Mouse (Mus musculus) forebrain, embryonic 11.5 days (tissue): Measurements from ENCODE around the gene Msi1. TPM values are rescaled to one million over a fixed set of nuclear protein-coding genes. Genes with fewer than 3 reads are reported as not detected.
A peak's percentile ranks its signal among the peaks of the same experiment; 100 is the strongest.

ENCODE experiments used
- ATAC-seq: fragments of 200-750 bp; cut with Nextera tagmentation; replicated peaks from 2 replicates; pipeline ENCODE4 v1.8.0; 2017; ENCODE audit warnings: moderate TSS enrichment; ENCODE audit not compliant: low FRiP score
- DNase-seq: peaks from one replicate; pipeline ENCODE4 v3.0.0-alpha.2; 2017; ENCODE audit warnings: low spot score
- H3K27ac ChIP-seq: fragments of 300-500 bp; sonication (generic); 2 replicates; pipeline ENCODE4 v1.5.1; 2014; ENCODE audit warnings: low read depth, low read length
- H3K27me3 ChIP-seq: fragments of 300-500 bp; sonication (generic); 2 replicates; pipeline ENCODE4 v1.6.1; 2014; ENCODE audit warnings: mild to moderate bottlenecking, low read length, mixed read lengths; ENCODE audit not compliant: control insufficient read depth, insufficient read depth
- H3K36me3 ChIP-seq: fragments of 300-500 bp; sonication (generic); 2 replicates; pipeline ENCODE4 v1.6.1; 2014; ENCODE audit warnings: mild to moderate bottlenecking, low read length, moderate library complexity, mixed read lengths; ENCODE audit not compliant: control insufficient read depth, insufficient read depth
- H3K4me1 ChIP-seq: fragments of 300-500 bp; sonication (generic); replicated peaks from 2 replicates; pipeline ENCODE4 v1.6.1; 2014; ENCODE audit warnings: low read length, mixed read lengths; ENCODE audit not compliant: control insufficient read depth, insufficient read depth
- H3K4me2 ChIP-seq: fragments of 300-500 bp; sonication (generic); 2 replicates; pipeline ENCODE4 v1.6.1; 2014; ENCODE audit warnings: low read depth, mild to moderate bottlenecking, low read length, moderate library complexity, mixed read lengths; ENCODE audit not compliant: severe bottlenecking
- H3K4me3 ChIP-seq: fragments of 300-500 bp; sonication (generic); 2 replicates; pipeline ENCODE4 v1.5.1; 2014; ENCODE audit warnings: low read depth, low read length
- H3K9ac ChIP-seq: fragments of 300-500 bp; sonication (generic); 2 replicates; pipeline ENCODE4 v1.6.1; 2014; ENCODE audit warnings: low read length
- H3K9me3 ChIP-seq: fragments of 300-500 bp; sonication (generic); 2 replicates; pipeline ENCODE4 v1.6.1; 2016; ENCODE audit warnings: low read length, mixed read lengths; ENCODE audit not compliant: control insufficient read depth
- WGBS: fragments of 180-500 bp; shearing (Covaris S2); extraction: QIAGEN DNeasy Blood & Tissue Kit; methylation state at CpG from one replicate; pipeline ENCODE4 v1.1.7; 2014; 5-methylcytosine and 5-hydroxymethylcytosine counted together
- polyA plus RNA-seq: library from polyadenylated mRNA; unstranded; fragments of >200 nt; fragmentation: Nextera tagmentation; extraction: Ambion mirVana; gene quantifications from 2 replicates; pipeline ENCODE4 v1.2.1, GENCODE M21; 2014

Gene Msi1
- polyA plus RNA-seq, result 202 and 219 TPM in 2 replicates

- Histone ChIP-seq H3K9me3 (no peaks in the 10 kb centered on the region), H3K36me3 (peaks cover 7% of the 10 kb centered on the region; the same call in 1 of the 2 replicates), H3K4me1 (peaks cover 33% of the 10 kb centered on the region), H3K9ac (peak within 1 kb of the TSS; percentile 100), H3K4me3 (peak within 1 kb of the TSS; percentile 100), H3K27ac (peak within 1 kb of the TSS; percentile 100), H3K27me3 (no peaks in the 10 kb centered on the region), H3K4me2 (peak within 1 kb of the TSS; percentile 89)
- 0% methylated on average over 25 of the region's 117 CpGs for WGBS
- DNase-seq (peak; percentile 89), ATAC-seq (peak; percentile 84)
Observed at GRCm38 (mm10) chr5:115429359-115430186, at the start of gene Msi1. TSS of gene Msi1 (plus strand) at chr5:115429599.

DNA sequence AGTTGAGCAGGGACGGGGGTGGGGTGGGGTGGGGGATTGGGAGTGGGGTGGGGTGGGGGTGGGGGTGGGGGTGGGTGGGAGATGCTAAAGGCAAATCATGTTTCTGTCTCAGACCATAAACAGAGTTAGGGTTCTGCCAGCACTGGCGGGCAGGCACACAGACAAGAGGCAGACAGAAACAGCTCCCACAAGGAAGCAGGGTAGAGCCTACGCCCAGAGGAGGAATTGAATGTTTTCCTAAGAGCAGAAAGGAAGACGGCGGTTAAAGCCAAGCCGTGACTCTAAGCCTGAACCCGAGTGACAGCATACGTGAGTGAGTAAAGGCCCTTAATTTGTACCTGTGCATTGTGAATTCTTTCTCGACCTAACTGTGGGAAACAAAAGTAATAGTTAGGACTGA is 37.5 kb upstream of the Msi1 start:
- no peak overlapping the region for H3K27ac ChIP-seq
- H3K9me3 ChIP-seq, result no peaks in the 10 kb centered on the region
- peaks cover 15% of the 10 kb centered on the region for H3K4me1 ChIP-seq
- ATAC-seq (no peak), DNase-seq (no peak)
- no peak overlapping the region for H3K4me2 ChIP-seq
- no peaks in the 10 kb centered on the region for H3K27me3 ChIP-seq
- H3K9ac ChIP-seq, result no peak overlapping the region; the same call in 1 of the 2 replicates
- H3K36me3 ChIP-seq, result no peaks in the 10 kb centered on the region
- H3K4me3 ChIP-seq, result no peak overlapping the region
- WGBS, result 35% methylated on average over 9 of the region's 9 CpGs

DNA sequence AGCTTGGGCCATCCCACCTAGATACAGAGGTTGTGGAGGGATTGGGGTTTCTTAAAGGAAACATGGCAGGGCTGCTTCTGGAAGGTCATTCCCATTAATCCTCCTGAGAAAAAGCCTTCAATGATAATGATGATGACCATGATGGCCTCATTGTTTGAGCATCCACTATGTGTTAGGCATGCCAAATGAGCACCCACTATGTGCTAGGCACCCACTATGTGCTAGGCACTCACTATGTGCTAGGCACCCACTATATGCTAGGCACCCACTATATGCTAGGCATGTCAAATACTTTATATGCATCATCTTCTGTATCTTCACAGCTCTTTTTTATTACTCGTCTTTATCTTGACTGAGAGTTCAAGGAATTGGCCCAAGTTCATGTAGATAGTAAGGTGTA is 36.4 kb upstream of the Msi1 start:
- H3K27me3 ChIP-seq, result no peaks in the 10 kb centered on the region
- no peak overlapping the region for H3K9ac ChIP-seq
- H3K36me3 ChIP-seq, result no peaks in the 10 kb centered on the region
- H3K4me3 ChIP-seq, result no peak overlapping the region
- ATAC-seq, result no peak
- H3K4me2 ChIP-seq, result no peak overlapping the region
- no peaks in the 10 kb centered on the region for H3K9me3 ChIP-seq
- DNase-seq, result no peak
- H3K27ac ChIP-seq, result no peak overlapping the region
- WGBS, result 94% methylated on average over 1 of the region's 1 CpGs
- peaks cover 23% of the 10 kb centered on the region for H3K4me1 ChIP-seq

GRCm38 (mm10) chr5:115394223-115394622 is 35.2 kb upstream of the Msi1 start:
- Histone ChIP-seq H3K36me3 (no peaks in the 10 kb centered on the region), H3K4me2 (peak overlapping the region; percentile 26; the same call in 1 of the 2 replicates), H3K9ac (peak overlapping the region; percentile 43), H3K27me3 (no peaks in the 10 kb centered on the region), H3K4me3 (no peak overlapping the region), H3K4me1 (peaks cover 31% of the 10 kb centered on the region), H3K9me3 (no peaks in the 10 kb centered on the region), H3K27ac (peak overlapping the region; percentile 78)
- DNase-seq (peak; percentile 67), ATAC-seq (peak; percentile 45)
- 2% methylated on average over 8 of the region's 8 CpGs for WGBS

DNA sequence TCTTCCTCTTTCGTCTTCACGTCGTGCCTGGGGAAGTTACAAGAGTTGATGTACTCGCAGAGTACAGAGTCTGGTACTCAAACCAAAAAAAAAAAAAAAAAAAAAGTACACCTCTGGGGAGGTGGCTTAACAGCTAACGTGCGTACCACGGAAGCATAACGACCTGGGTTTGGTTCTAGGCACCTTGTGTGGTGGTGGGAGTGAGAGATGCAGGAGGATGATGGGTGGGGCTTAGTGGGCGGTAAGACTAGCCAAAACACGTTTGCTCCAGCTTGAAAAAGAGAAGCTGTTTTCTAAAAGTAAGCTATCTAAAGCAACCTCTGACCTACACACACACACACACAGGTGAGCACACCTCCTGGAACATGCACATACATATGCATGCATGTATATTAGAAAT is 34.6 kb upstream of the Msi1 start:
- Histone ChIP-seq H3K9me3 (no peaks in the 10 kb centered on the region), H3K4me3 (no peak overlapping the region), H3K9ac (peak overlapping the region; percentile 43), H3K27me3 (no peaks in the 10 kb centered on the region), H3K27ac (peak overlapping the region; percentile 78), H3K4me1 (peaks cover 31% of the 10 kb centered on the region), H3K36me3 (no peaks in the 10 kb centered on the region), H3K4me2 (peak overlapping the region; percentile 26; the same call in 1 of the 2 replicates)
- no peak for DNase-seq
- ATAC-seq, result no peak
- WGBS, result 22% methylated on average over 10 of the region's 10 CpGs

- H3K4me2 ChIP-seq, result no peak overlapping the region
- no peak overlapping the region for H3K9ac ChIP-seq
- H3K4me3 ChIP-seq, result no peak overlapping the region
- H3K4me1 ChIP-seq, result peaks cover 33% of the 10 kb centered on the region
- DNase-seq, result no peak
- no peaks in the 10 kb centered on the region for H3K9me3 ChIP-seq
- ATAC-seq, result no peak
- H3K27me3 ChIP-seq, result no peaks in the 10 kb centered on the region
- H3K27ac ChIP-seq, result peak overlapping the region; percentile 97; the same call in 1 of the 2 replicates
- WGBS, result 74% methylated on average over 11 of the region's 11 CpGs
- no peaks in the 10 kb centered on the region for H3K36me3 ChIP-seq
Observed at GRCm38 (mm10) chr5:115396654-115397053, 32.7 kb upstream of the Msi1 start.

DNA sequence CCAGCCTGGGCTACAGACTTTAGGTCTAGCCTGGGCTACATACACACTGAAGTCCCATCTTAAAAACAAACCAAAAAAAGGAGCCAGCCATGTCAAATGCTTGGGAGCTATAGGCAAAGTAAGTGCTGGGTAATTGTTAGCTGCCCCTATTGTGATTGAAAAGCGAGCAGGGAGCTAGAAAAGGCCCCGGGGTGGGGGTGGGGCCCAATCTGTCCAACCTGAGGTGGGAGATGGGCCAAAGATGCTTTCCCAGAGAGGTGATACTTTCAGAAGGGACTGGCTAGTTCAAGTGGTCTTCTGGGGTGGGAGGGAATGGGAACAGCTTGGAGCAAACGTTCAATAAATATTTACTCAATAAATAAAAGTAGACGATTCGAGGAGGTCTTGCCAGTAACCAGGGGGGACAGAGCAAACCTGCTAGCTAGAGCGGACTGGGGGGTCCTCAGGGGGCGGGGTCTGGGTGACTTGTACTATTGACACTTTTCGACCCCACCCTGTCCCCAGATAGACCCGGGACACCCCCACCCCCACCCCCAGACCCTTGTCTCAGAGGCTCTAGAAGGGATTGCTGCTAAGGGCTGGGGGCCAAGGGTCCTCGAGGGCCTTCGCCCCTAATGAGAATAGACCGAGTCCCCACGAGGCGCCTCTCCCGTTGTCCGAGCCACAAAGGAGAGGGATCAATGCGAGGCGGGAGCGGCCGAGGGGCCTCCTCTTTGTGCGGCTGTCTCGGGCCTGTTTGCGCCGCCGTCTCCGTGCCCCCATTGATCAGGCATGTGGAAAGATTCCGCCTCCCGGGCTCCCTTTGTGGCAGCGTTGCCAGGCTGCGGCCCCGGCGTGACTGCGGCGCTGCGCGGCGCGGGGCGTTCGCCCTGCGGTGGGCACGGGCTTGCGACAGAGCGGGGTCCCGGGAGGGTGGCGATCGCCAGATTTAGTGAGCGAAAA is 31.3 kb upstream of the Msi1 start:
- H3K9ac ChIP-seq, result peak overlapping the region; percentile 52
- peak; percentile 97 for DNase-seq
- H3K36me3 ChIP-seq, result no peaks in the 10 kb centered on the region
- H3K27ac ChIP-seq, result peak overlapping the region; percentile 97
- H3K4me1 ChIP-seq, result peaks cover 33% of the 10 kb centered on the region
- peak; percentile 88 for ATAC-seq
- peak overlapping the region; percentile 43 for H3K4me2 ChIP-seq
- 0 out of 2 replicates have a peak overlapping the region, but pooled peaks have one; percentile 2 for H3K4me3 ChIP-seq
- H3K27me3 ChIP-seq, result no peaks in the 10 kb centered on the region
- no peaks in the 10 kb centered on the region for H3K9me3 ChIP-seq
- WGBS, result 1% methylated on average over 48 of the region's 48 CpGs

DNA sequence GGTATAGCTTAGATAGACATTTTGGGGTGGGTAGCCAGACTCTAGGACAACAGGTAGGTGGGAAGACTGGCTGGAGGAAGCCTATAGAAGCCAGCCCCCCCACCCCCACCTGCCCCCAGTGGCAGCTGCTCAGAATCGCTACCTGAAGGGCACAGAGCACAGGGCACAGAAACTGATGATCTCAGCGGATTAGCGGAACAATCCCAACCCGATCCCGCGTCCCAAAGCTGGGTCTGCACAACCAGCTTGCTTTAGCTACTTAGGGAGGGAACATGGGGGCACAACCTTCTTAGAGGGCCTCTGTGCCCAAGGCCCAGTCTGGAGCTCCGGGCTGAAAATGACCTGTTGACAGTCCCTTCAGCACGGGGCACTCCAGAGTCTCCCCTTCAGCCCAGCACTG is 27.3 kb upstream of the Msi1 start:
- Histone ChIP-seq H3K4me1 (peaks cover 31% of the 10 kb centered on the region; the same call in 1 of the 2 replicates), H3K27me3 (no peaks in the 10 kb centered on the region), H3K9ac (no peak overlapping the region), H3K4me3 (no peak overlapping the region), H3K36me3 (no peaks in the 10 kb centered on the region), H3K27ac (no peak overlapping the region), H3K9me3 (no peaks in the 10 kb centered on the region), H3K4me2 (no peak overlapping the region)
- 89% methylated on average over 8 of the region's 8 CpGs for WGBS
- no peak for DNase-seq
- ATAC-seq, result no peak
